Mouse (Mus musculus) lung, postnatal 0 days (tissue): Measurements from ENCODE around the gene Mroh8.

Experiments used
- CTCF ChIP-seq: IDR thresholded peaks from 2 replicates; pipeline ENCODE4 v1.5.1; 2016; ENCODE audit warnings: antibody characterized with exemption, mild to moderate bottlenecking
- EP300 ChIP-seq: IDR thresholded peaks from 2 replicates; pipeline ENCODE4 v1.6.1; 2016; ENCODE audit warnings: antibody characterized with exemption, mild to moderate bottlenecking, control low read depth

DNA sequence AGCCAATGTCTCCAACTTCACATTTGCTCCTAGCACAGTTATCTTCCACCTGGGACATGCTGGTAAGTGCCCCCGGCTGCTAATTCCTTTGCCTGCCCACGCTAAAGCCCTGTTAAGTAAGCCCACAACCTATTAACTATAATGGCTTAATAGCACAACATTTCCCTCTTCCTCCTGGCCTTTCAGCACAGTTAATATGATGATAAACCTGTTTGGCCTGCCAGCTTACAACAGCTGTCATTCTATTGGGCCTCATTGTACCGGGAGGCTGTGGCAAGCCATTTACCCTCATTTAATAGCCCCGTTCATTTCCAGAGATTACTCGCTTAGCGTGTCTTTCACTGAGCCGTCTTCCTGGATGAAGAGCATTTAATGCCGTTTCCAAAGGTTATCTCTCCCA is 40.8 kb upstream of the Mroh8 start:
- TF ChIP-seq CTCF (no peak), EP300 (no peak)
